Mouse (Mus musculus) neural tube, embryonic 12.5 days (tissue): ENCODE results near the gene Zfp148. TPM values are rescaled to one million over a fixed set of nuclear protein-coding genes. Genes with fewer than 3 reads are reported as not detected.

Experiments used
- ATAC-seq: fragments of 200-750 bp; cut with Nextera tagmentation; 2 replicates; pipeline ENCODE4 v1.8.0; 2017; ENCODE audit warnings: low read depth, mild to moderate bottlenecking, moderate TSS enrichment, moderate library complexity; ENCODE audit not compliant: low FRiP score
- H3K27ac ChIP-seq: fragments of 300-500 bp; sonication (generic); 2 replicates; pipeline ENCODE4 v1.5.1; 2016
- H3K27me3 ChIP-seq: fragments of 300-500 bp; sonication (generic); replicated peaks from 2 replicates; pipeline ENCODE4 v1.6.1; 2016; ENCODE audit warnings: mild to moderate bottlenecking
- H3K36me3 ChIP-seq: fragments of 300-500 bp; sonication (generic); 2 replicates; pipeline ENCODE4 v1.6.1; 2016; ENCODE audit warnings: mild to moderate bottlenecking
- H3K4me1 ChIP-seq: fragments of 300-500 bp; sonication (generic); 2 replicates; pipeline ENCODE4 v1.6.1; 2016
- H3K4me2 ChIP-seq: fragments of 300-500 bp; sonication (generic); replicated peaks from 2 replicates; pipeline ENCODE4 v1.6.1; 2016; ENCODE audit warnings: mild to moderate bottlenecking
- H3K4me3 ChIP-seq: fragments of 300-500 bp; sonication (generic); 2 replicates; pipeline ENCODE4 v1.5.1; 2016
- H3K9ac ChIP-seq: fragments of 300-500 bp; sonication (generic); 2 replicates; pipeline ENCODE4 v1.6.1; 2016; ENCODE audit warnings: mild to moderate bottlenecking
- H3K9me3 ChIP-seq: fragments of 300-500 bp; sonication (generic); 2 replicates; pipeline ENCODE4 v1.6.1; 2016; ENCODE audit warnings: mild to moderate bottlenecking
- WGBS: fragments of 180-500 bp; shearing (Covaris S2); methylation state at CpG from one replicate; pipeline ENCODE4 v1.1.7; 2016; 5-methylcytosine and 5-hydroxymethylcytosine counted together
- polyA plus RNA-seq: library from polyadenylated mRNA; unstranded; fragments of >200 nt; fragmentation: Nextera tagmentation; extraction: Ambion mirVana; gene quantifications from 2 replicates; pipeline ENCODE4 v1.2.1, GENCODE M21; 2016

Gene Zfp148
- polyA plus RNA-seq, 1 experiment from 2014 or later: 50.7 TPM

- H3K27ac ChIP-seq: no peak overlapping the region
- WGBS: 88% methylated on average over 6 of the region's 6 CpGs
- H3K9me3 ChIP-seq: no peaks in the 10 kb centered on the region
- H3K27me3 ChIP-seq: no peaks in the 10 kb centered on the region
- no peaks in the 10 kb centered on the region for H3K36me3 ChIP-seq
- H3K4me1 ChIP-seq: no peaks in the 10 kb centered on the region
- H3K9ac ChIP-seq: no peak overlapping the region
- H3K4me3 ChIP-seq: no peak overlapping the region
- no peak for ATAC-seq
- no peak overlapping the region for H3K4me2 ChIP-seq
These were observed 22.8 kb upstream of the Zfp148 start for GRCm38 (mm10) chr16:33357805-33358204.

GRCm38 (mm10) chr16:33365772-33366171 is 14.9 kb upstream of the Zfp148 start:
- no peaks in the 10 kb centered on the region for H3K36me3 ChIP-seq
- no peaks in the 10 kb centered on the region for H3K9me3 ChIP-seq
- no peak overlapping the region for H3K27ac ChIP-seq
- 85% methylated on average over 6 of the region's 6 CpGs for WGBS
- H3K27me3 ChIP-seq: no peaks in the 10 kb centered on the region
- no peak for ATAC-seq
- no peak overlapping the region for H3K4me3 ChIP-seq
- no peak overlapping the region for H3K9ac ChIP-seq
- H3K4me1 ChIP-seq: no peaks in the 10 kb centered on the region
- H3K4me2 ChIP-seq: no peak overlapping the region

DNA sequence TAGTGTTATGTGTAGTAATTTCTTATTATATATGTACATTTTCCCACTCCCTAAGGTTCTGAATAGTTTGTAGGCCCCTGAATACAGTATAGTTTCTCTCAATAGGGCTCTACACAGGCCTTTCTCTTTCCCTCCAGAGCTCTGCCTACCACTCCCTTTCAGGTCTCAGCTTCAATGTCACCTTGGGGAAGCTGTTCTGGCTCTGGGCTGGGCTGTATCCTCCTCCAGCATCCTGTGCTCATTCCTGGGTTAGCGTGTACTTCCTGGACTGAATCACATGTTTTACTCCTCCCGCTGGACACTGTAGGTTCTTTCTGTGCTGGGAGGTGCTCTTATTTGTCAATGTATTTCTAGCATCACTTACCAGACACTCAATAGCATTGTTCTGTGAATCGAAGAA is 12.0 kb upstream of the Zfp148 start:
- H3K36me3 ChIP-seq: no peaks in the 10 kb centered on the region

DNA sequence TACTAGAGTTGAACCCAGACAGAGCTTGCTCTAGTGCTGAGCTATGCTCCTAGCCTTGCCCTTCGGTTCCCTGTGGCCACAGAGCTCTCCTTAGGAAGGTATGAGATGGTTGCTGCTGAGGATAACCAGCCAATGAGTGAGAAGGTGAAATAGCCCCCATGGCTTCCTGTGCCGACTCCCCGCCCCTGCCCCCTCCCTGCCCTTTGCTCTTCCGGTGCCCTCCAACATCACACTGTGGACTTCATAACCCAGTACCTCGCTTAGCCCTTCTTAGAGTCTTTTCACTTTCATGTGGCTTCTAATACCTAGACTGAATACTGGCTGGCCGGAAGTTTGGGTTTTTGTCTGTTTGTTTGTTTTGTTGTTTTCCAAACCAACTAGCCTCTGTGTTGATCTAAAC is 9.8 kb upstream of the Zfp148 start:
- WGBS: 56% methylated on average over 6 of the region's 6 CpGs
- Histone ChIP-seq H3K4me2 (no peak overlapping the region), H3K27me3 (no peaks in the 10 kb centered on the region), H3K9ac (no peak overlapping the region), H3K4me1 (no peaks in the 10 kb centered on the region), H3K9me3 (no peaks in the 10 kb centered on the region), H3K4me3 (no peak overlapping the region), H3K36me3 (no peaks in the 10 kb centered on the region), H3K27ac (no peak overlapping the region)
- no peak for ATAC-seq

More for the DNA sequence above, 12.0 kb upstream of the Zfp148 start:
- 84% methylated on average over 3 of the region's 3 CpGs for WGBS
- no peaks in the 10 kb centered on the region for H3K4me1 ChIP-seq
- no peak overlapping the region for H3K9ac ChIP-seq
- no peaks in the 10 kb centered on the region for H3K9me3 ChIP-seq
- no peaks in the 10 kb centered on the region for H3K27me3 ChIP-seq
- H3K27ac ChIP-seq: no peak overlapping the region
- H3K4me3 ChIP-seq: no peak overlapping the region
- ATAC-seq: no peak
- no peak overlapping the region for H3K4me2 ChIP-seq

GRCm38 (mm10) chr16:33372611-33373010 is 8.0 kb upstream of the Zfp148 start:
- no peak overlapping the region for H3K4me2 ChIP-seq
- H3K36me3 ChIP-seq: no peaks in the 10 kb centered on the region
- no peaks in the 10 kb centered on the region for H3K27me3 ChIP-seq
- 74% methylated on average over 5 of the region's 5 CpGs for WGBS
- H3K27ac ChIP-seq: no peak overlapping the region
- H3K9me3 ChIP-seq: no peaks in the 10 kb centered on the region
- no peak overlapping the region for H3K9ac ChIP-seq
- no peak for ATAC-seq
- H3K4me3 ChIP-seq: no peak overlapping the region
- no peaks in the 10 kb centered on the region for H3K4me1 ChIP-seq

GRCm38 (mm10) chr16:33373326-33373725 is 7.3 kb upstream of the Zfp148 start:
- WGBS: 91% methylated on average over 2 of the region's 2 CpGs
- no peak for ATAC-seq
- H3K27me3 ChIP-seq: no peaks in the 10 kb centered on the region

GRCm38 (mm10) chr16:33376266-33376665 is 4.4 kb upstream of the Zfp148 start:
- Histone ChIP-seq H3K4me3 (no peak overlapping the region), H3K9ac (no peak overlapping the region), H3K9me3 (no peaks in the 10 kb centered on the region), H3K4me1 (peaks cover 7% of the 10 kb centered on the region; the same call in 1 of the 2 replicates), H3K36me3 (no peaks in the 10 kb centered on the region), H3K27ac (no peak overlapping the region), H3K4me2 (no peak overlapping the region), H3K27me3 (no peaks in the 10 kb centered on the region)
- ATAC-seq: no peak
- 81% methylated on average over 5 of the region's 5 CpGs for WGBS

More at GRCm38 (mm10) chr16:33373326-33373725, 7.3 kb upstream of the Zfp148 start:
- Histone ChIP-seq H3K4me2 (no peak overlapping the region), H3K36me3 (no peaks in the 10 kb centered on the region), H3K9ac (no peak overlapping the region), H3K9me3 (no peaks in the 10 kb centered on the region), H3K27ac (no peak overlapping the region), H3K4me3 (no peak overlapping the region), H3K4me1 (no peaks in the 10 kb centered on the region)

- Histone ChIP-seq H3K4me3 (peak overlapping the region; percentile 88; the same call in 1 of the 2 replicates), H3K9ac (peak overlapping the region; percentile 97; the same call in 1 of the 2 replicates), H3K4me2 (peak overlapping the region; percentile 93), H3K36me3 (peaks cover 4% of the 10 kb centered on the region; the same call in 1 of the 2 replicates), H3K4me1 (peaks cover 17% of the 10 kb centered on the region), H3K9me3 (no peaks in the 10 kb centered on the region), H3K27ac (no peak overlapping the region), H3K27me3 (no peaks in the 10 kb centered on the region)
- 51% methylated on average over 6 of the region's 6 CpGs for WGBS
- no peak for ATAC-seq
These were observed 1.3 kb upstream of the Zfp148 start for GRCm38 (mm10) chr16:33379219-33379943.

DNA sequence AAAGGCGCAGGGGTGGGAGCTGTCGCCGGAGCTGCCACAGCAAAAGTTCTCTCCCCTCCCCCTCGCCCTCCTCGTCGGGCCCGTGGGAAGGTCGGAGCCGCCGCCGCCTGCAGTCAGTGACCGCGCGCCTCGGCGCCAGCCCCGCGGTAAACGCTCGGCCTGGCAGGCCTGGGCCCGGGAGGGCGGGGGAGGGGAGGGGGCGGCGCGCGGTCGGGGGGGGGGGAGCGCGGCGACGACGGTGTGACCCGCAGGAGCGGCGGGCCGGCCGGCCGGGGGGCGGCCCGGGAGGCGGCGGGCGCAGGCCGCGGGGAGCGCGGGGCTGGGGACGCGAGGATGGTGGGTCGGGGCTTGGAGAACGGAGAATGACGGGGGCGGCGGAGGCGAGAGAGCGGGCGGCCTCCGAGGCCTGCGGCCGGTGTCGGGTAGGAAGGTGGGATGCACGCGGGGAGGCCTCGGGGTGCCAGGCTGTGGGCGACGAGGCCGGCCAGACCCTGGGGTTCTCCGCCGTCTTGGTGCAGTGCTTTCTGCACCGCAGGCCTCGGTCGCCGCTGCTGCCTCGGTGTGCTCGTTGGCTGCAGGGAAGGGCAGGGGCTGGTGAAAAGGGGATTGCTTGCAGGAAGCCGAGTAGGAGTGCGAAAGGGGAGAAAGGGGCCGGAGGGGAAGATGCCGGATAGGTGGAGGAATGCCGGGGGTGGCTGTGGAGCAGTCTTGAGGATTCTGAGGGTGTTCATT is 412 bp downstream of the Zfp148 start:
- H3K27me3 ChIP-seq: no peaks in the 10 kb centered on the region
- ATAC-seq: peak; percentile 89
- H3K36me3 ChIP-seq: peaks cover 4% of the 10 kb centered on the region; the same call in 1 of the 2 replicates
- peaks cover 17% of the 10 kb centered on the region for H3K4me1 ChIP-seq
- H3K27ac ChIP-seq: peak overlapping the region; percentile 94
- no peaks in the 10 kb centered on the region for H3K9me3 ChIP-seq
- WGBS: 1% methylated on average over 54 of the region's 80 CpGs
- H3K4me3 ChIP-seq: peak overlapping the region; percentile 88
- peak overlapping the region; percentile 97 for H3K9ac ChIP-seq
- peak overlapping the region; percentile 93 for H3K4me2 ChIP-seq

GRCm38 (mm10) chr16:33381614-33382245 is 1.1 kb downstream of the Zfp148 start:
- ATAC-seq: no peak
- 3% methylated on average over 18 of the region's 18 CpGs for WGBS
- peak overlapping the region; percentile 94 for H3K27ac ChIP-seq
- H3K4me2 ChIP-seq: peak overlapping the region; percentile 93
- H3K4me3 ChIP-seq: peak overlapping the region; percentile 88
- peaks cover 4% of the 10 kb centered on the region; the same call in 1 of the 2 replicates for H3K36me3 ChIP-seq
- peak overlapping the region; percentile 97 for H3K9ac ChIP-seq
- H3K9me3 ChIP-seq: no peaks in the 10 kb centered on the region
- H3K27me3 ChIP-seq: no peaks in the 10 kb centered on the region
- peaks cover 17% of the 10 kb centered on the region for H3K4me1 ChIP-seq

GRCm38 (mm10) chr16:33382341-33382740 is 1.7 kb downstream of the Zfp148 start:
- peak overlapping the region; percentile 88 for H3K4me3 ChIP-seq
- H3K9me3 ChIP-seq: no peaks in the 10 kb centered on the region
- WGBS: 53% methylated on average over 4 of the region's 4 CpGs
- H3K4me2 ChIP-seq: peak overlapping the region; percentile 93
- no peak for ATAC-seq
- no peaks in the 10 kb centered on the region for H3K27me3 ChIP-seq
- peak overlapping the region; percentile 97 for H3K9ac ChIP-seq
- peaks cover 17% of the 10 kb centered on the region for H3K4me1 ChIP-seq
- peaks cover 4% of the 10 kb centered on the region; the same call in 1 of the 2 replicates for H3K36me3 ChIP-seq
- H3K27ac ChIP-seq: no peak overlapping the region

DNA sequence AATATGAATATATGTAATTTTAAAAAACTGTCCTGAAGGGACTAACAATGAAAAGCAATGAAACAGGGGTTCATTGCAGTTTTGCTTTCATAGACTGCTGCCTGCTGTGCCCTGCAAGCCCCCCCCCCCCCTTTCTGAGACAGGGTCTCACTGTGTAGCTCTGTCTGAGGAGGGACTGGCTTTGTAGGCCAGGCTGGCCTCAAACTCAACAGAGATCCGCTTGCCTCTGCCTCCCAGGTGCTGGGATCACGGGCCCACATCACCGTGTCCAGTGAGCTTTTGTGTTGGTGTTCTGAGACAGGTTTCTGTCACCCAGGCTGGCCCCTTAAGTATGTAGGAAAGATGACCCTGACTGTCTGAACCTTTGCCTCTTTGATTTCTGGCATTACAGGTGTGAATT is 2.9 kb downstream of the Zfp148 start:
- H3K27me3 ChIP-seq: no peaks in the 10 kb centered on the region
- H3K9ac ChIP-seq: no peak overlapping the region
- H3K4me2 ChIP-seq: no peak overlapping the region

More for the DNA sequence above, 2.9 kb downstream of the Zfp148 start:
- H3K36me3 ChIP-seq: peaks cover 4% of the 10 kb centered on the region; the same call in 1 of the 2 replicates
- H3K4me1 ChIP-seq: peaks cover 17% of the 10 kb centered on the region
- H3K27ac ChIP-seq: no peak overlapping the region
- no peak for ATAC-seq
- 90% methylated on average over 3 of the region's 3 CpGs for WGBS
- no peak overlapping the region for H3K4me3 ChIP-seq
- H3K9me3 ChIP-seq: no peaks in the 10 kb centered on the region
